Mouse (Mus musculus): ENCODE measurements around the gene Magix. TPM values are rescaled to one million over a fixed set of nuclear protein-coding genes. Genes with fewer than 3 reads are reported as not detected.

Magix gene
- polyA plus RNA-seq, 1 experiment from 2014 or later = 0.25 TPM

- Histone ChIP-seq H3K4me3 (ENCODE audit: low read length) (peak overlapping the region; percentile 31), H3K4me2 (ENCODE audit: low read length) (peak overlapping the region; percentile 53), H3K27ac (ENCODE audit: low read depth, low read length) (no peak overlapping the region), H3K9ac (ENCODE audit: low read depth, low read length) (peak overlapping the region; percentile 41; the same call in 1 of the 2 replicates), H3K27me3 (replicated peaks; ENCODE audit: control insufficient read depth, insufficient read depth, low read length) (no peaks in the 10 kb centered on the region), H3K9me3 (ENCODE audit: control insufficient read depth, low read length) (no peaks in the 10 kb centered on the region), H3K36me3 (ENCODE audit: control insufficient read depth, insufficient read depth, low read length) (no peaks in the 10 kb centered on the region), H3K4me1 (ENCODE audit: control insufficient read depth, insufficient read depth, low read depth, low read length) (no peaks in the 10 kb centered on the region)
- 18% methylated on average over 27 of the region's 27 CpGs for WGBS
- peak; percentile 94 for ATAC-seq
Observed at GRCm38 (mm10) chrX:7679405-7680056, 1.5 kb downstream of the Magix start.

GRCm38 (mm10) chrX:7678986-7679385 is 2.1 kb downstream of the Magix start:
- Histone ChIP-seq H3K9me3 (ENCODE audit: control insufficient read depth, low read length) (no peaks in the 10 kb centered on the region), H3K4me2 (ENCODE audit: low read length) (no peak overlapping the region), H3K9ac (ENCODE audit: low read depth, low read length) (no peak overlapping the region), H3K36me3 (ENCODE audit: control insufficient read depth, insufficient read depth, low read length) (no peaks in the 10 kb centered on the region), H3K4me1 (ENCODE audit: control insufficient read depth, insufficient read depth, low read depth, low read length) (no peaks in the 10 kb centered on the region), H3K27ac (ENCODE audit: low read depth, low read length) (no peak overlapping the region), H3K27me3 (replicated peaks; ENCODE audit: control insufficient read depth, insufficient read depth, low read length) (no peaks in the 10 kb centered on the region), H3K4me3 (ENCODE audit: low read length) (no peak overlapping the region)
- 44% methylated on average over 3 of the region's 3 CpGs for WGBS
- ATAC-seq = no peak

GRCm38 (mm10) chrX:7675001-7675380 is 6.1 kb downstream of the Magix start:
- peak overlapping the region; percentile 55 for H3K4me2 ChIP-seq (ENCODE audit: low read length)
- no peaks in the 10 kb centered on the region for H3K4me1 ChIP-seq (ENCODE audit: control insufficient read depth, insufficient read depth, low read depth, low read length)
- WGBS = 35% methylated on average over 10 of the region's 10 CpGs
- H3K4me3 ChIP-seq (ENCODE audit: low read length) = peak overlapping the region; percentile 26
- ATAC-seq = no peak
- no peaks in the 10 kb centered on the region for H3K36me3 ChIP-seq (ENCODE audit: control insufficient read depth, insufficient read depth, low read length)
- H3K27ac ChIP-seq (ENCODE audit: low read depth, low read length) = no peak overlapping the region
- no peaks in the 10 kb centered on the region for H3K27me3 ChIP-seq (replicated peaks; ENCODE audit: control insufficient read depth, insufficient read depth, low read length)
- peak overlapping the region; percentile 47 for H3K9ac ChIP-seq (ENCODE audit: low read depth, low read length)
- H3K9me3 ChIP-seq (ENCODE audit: control insufficient read depth, low read length) = no peaks in the 10 kb centered on the region

GRCm38 (mm10) chrX:7674284-7675000 is 6.6 kb downstream of the Magix start:
- Histone ChIP-seq H3K4me2 (ENCODE audit: low read length) (peak overlapping the region; percentile 55), H3K27ac (ENCODE audit: low read depth, low read length) (no peak overlapping the region), H3K9ac (ENCODE audit: low read depth, low read length) (peak overlapping the region; percentile 47), H3K36me3 (ENCODE audit: control insufficient read depth, insufficient read depth, low read length) (no peaks in the 10 kb centered on the region), H3K4me1 (ENCODE audit: control insufficient read depth, insufficient read depth, low read depth, low read length) (no peaks in the 10 kb centered on the region), H3K4me3 (ENCODE audit: low read length) (peak overlapping the region; percentile 26), H3K27me3 (replicated peaks; ENCODE audit: control insufficient read depth, insufficient read depth, low read length) (no peaks in the 10 kb centered on the region), H3K9me3 (ENCODE audit: control insufficient read depth, low read length) (no peaks in the 10 kb centered on the region)
- ATAC-seq = peak; percentile 48
- WGBS = 32% methylated on average over 28 of the region's 28 CpGs

GRCm38 (mm10) chrX:7673578-7674281 is 7.3 kb downstream of the Magix start:
- no peak overlapping the region for H3K4me2 ChIP-seq (ENCODE audit: low read length)
- H3K36me3 ChIP-seq (ENCODE audit: control insufficient read depth, insufficient read depth, low read length) = no peaks in the 10 kb centered on the region
- no peaks in the 10 kb centered on the region for H3K9me3 ChIP-seq (ENCODE audit: control insufficient read depth, low read length)
- WGBS = 43% methylated on average over 12 of the region's 12 CpGs
- H3K27ac ChIP-seq (ENCODE audit: low read depth, low read length) = no peak overlapping the region
- no peaks in the 10 kb centered on the region for H3K27me3 ChIP-seq (replicated peaks; ENCODE audit: control insufficient read depth, insufficient read depth, low read length)
- no peak overlapping the region for H3K9ac ChIP-seq (ENCODE audit: low read depth, low read length)
- H3K4me3 ChIP-seq (ENCODE audit: low read length) = no peak overlapping the region
- ATAC-seq = no peak
- no peaks in the 10 kb centered on the region for H3K4me1 ChIP-seq (ENCODE audit: control insufficient read depth, insufficient read depth, low read depth, low read length)

GRCm38 (mm10) chrX:7672739-7673138 is 8.3 kb downstream of the Magix start:
- no peak overlapping the region for H3K9ac ChIP-seq (ENCODE audit: low read depth, low read length)
- 54% methylated on average over 6 of the region's 6 CpGs for WGBS
- no peak overlapping the region for H3K4me3 ChIP-seq (ENCODE audit: low read length)
- H3K9me3 ChIP-seq (ENCODE audit: control insufficient read depth, low read length) = no peaks in the 10 kb centered on the region
- H3K27ac ChIP-seq (ENCODE audit: low read depth, low read length) = no peak overlapping the region
- ATAC-seq = no peak
- no peaks in the 10 kb centered on the region for H3K4me1 ChIP-seq (ENCODE audit: control insufficient read depth, insufficient read depth, low read depth, low read length)
- no peak overlapping the region for H3K4me2 ChIP-seq (ENCODE audit: low read length)
- no peaks in the 10 kb centered on the region for H3K27me3 ChIP-seq (replicated peaks; ENCODE audit: control insufficient read depth, insufficient read depth, low read length)
- H3K36me3 ChIP-seq (ENCODE audit: control insufficient read depth, insufficient read depth, low read length) = no peaks in the 10 kb centered on the region

- Histone ChIP-seq H3K36me3 (ENCODE audit: control insufficient read depth, insufficient read depth, low read length) (no peaks in the 10 kb centered on the region), H3K4me1 (ENCODE audit: control insufficient read depth, insufficient read depth, low read depth, low read length) (no peaks in the 10 kb centered on the region), H3K9me3 (ENCODE audit: control insufficient read depth, low read length) (no peaks in the 10 kb centered on the region), H3K9ac (ENCODE audit: low read depth, low read length) (peak within 1 kb of the TSS; percentile 39), H3K27ac (ENCODE audit: low read depth, low read length) (no peak within 1 kb of the TSS), H3K4me3 (ENCODE audit: low read length) (peak within 1 kb of the TSS; percentile 34), H3K27me3 (replicated peaks; ENCODE audit: control insufficient read depth, insufficient read depth, low read length) (no peaks in the 10 kb centered on the region), H3K4me2 (ENCODE audit: low read length) (peak within 1 kb of the TSS; percentile 51)
- WGBS = 21% methylated on average over 31 of the region's 36 CpGs
- peak; percentile 49 for ATAC-seq
Observed at GRCm38 (mm10) chrX:7670921-7671623, 10.0 kb downstream of the Magix start, which contains the start of gene Plp2. Gene Plp2, minus strand, starts transcription at chrX:7671390.

- peak; percentile 55 for ATAC-seq
- Histone ChIP-seq H3K4me3 (ENCODE audit: low read length) (peak overlapping the region; percentile 34), H3K27me3 (replicated peaks; ENCODE audit: control insufficient read depth, insufficient read depth, low read length) (no peaks in the 10 kb centered on the region), H3K9me3 (ENCODE audit: control insufficient read depth, low read length) (no peaks in the 10 kb centered on the region), H3K4me2 (ENCODE audit: low read length) (peak overlapping the region; percentile 51), H3K9ac (ENCODE audit: low read depth, low read length) (no peak overlapping the region; the same call in 1 of the 2 replicates), H3K36me3 (ENCODE audit: control insufficient read depth, insufficient read depth, low read length) (no peaks in the 10 kb centered on the region), H3K27ac (ENCODE audit: low read depth, low read length) (no peak overlapping the region), H3K4me1 (ENCODE audit: control insufficient read depth, insufficient read depth, low read depth, low read length) (no peaks in the 10 kb centered on the region)
- 23% methylated on average over 13 of the region's 19 CpGs for WGBS
Observed at GRCm38 (mm10) chrX:7670390-7670881, 10.6 kb downstream of the Magix start.

Data from hindbrain, embryonic 16.5 days (tissue).